Mouse (Mus musculus) G1E-ER4 (cell line): ENCODE results near the gene Spopl. TPM values are rescaled to one million over a fixed set of nuclear protein-coding genes. Genes with fewer than 3 reads are reported as not detected.

Experiments used
- GATA1 ChIP-seq: IDR thresholded peaks from one replicate; pipeline ENCODE4 v1.8.0; 2012; ENCODE audit warnings: low read length, inconsistent platforms
- polyA plus RNA-seq: library from polyadenylated mRNA; stranded (reverse); fragments of >175 nt; gene quantifications from 2 replicates; pipeline ENCODE4 v1.2.3, GENCODE M21; 2012

Spopl gene
- polyA plus RNA-seq: 22.9 and 31.9 TPM in 2 replicates

DNA sequence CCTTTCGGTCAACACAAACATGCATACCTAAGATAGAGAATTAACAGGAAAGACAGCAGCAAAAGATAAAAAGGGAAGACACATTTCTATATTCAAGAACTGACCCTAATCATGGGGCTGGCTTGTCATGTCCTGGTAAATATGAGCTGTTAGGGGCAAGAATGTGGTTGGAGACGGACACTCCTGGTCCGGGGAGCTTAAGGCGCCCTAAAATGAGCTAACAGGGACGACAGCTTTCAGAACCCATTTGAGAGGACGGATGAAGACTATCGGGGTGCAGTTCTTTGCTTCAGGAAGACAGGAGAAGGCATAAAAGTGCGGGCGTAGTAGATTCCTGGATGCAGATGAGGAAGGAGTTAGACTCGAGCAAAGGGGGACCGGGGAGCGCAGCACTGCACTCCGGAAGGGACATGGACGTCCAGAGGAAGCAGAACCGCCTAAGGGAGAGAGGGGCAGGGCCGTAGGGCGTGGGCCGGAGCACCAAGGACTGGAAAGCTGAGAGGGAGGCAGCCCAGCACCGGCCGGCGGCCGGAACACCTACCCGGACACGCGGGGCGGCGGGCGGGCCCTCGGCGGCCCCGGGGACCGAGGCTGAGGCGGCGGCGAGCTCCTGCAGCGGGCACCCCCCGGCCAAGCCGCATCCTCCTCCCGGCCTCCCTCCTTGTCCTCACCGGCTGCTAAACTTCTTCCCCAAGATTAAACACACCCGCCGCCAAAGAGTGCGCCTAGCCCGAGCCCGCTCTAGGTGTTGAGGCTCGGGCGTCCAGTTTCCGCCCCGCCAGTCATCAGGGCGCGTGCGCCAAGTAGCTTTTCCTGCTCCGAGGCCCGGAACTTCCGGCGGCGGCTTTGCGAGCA is at the start of gene Spopl:
Spopl (minus strand) TSS at position 805 of the 855 bp plus-strand sequence.
- TF ChIP-seq GATA1: no peak

- no peak for TF ChIP-seq GATA1
Measured at GRCm38 (mm10) chr2:23620128-23620527, 48.2 kb upstream of the Spopl start.

DNA sequence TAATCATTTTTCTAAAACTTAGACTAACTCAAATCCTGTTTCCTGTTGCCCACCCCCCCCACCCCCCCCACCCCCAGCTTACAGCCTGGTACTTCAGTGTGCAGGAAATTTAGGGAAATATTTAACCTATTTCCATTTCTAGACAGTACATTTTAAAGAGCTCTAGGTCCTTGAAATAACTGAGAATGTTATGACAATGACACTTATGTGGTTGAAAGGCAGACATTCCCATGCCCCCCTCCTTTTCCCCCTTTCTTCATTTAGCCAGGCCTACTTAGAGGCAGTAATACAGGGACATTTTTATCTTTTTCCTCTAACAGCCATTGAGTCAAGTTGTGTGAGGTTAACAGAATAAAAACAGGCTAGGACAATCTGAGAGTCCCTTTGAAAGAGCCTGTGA is 46.1 kb upstream of the Spopl start:
- TF ChIP-seq GATA1: no peak

DNA sequence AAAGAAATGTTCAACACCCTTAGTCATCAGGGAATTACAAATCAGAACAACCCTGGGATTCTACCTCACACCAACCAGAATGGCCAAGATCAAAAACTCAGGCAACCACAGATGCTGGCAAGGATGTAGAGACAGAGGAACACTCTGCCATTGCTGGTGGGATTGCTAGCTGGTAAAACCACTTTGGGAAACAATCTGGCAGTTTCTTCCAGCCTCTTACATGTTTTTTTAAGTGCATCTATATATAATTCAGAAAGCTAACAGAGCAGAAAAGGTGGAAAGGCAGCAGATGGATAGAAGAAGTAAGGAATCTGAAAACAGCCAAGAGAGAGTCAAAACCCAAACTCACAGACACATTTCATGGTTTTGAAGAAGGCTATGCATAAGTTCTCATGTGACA is 33.5 kb upstream of the Spopl start:
- no peak for TF ChIP-seq GATA1

DNA sequence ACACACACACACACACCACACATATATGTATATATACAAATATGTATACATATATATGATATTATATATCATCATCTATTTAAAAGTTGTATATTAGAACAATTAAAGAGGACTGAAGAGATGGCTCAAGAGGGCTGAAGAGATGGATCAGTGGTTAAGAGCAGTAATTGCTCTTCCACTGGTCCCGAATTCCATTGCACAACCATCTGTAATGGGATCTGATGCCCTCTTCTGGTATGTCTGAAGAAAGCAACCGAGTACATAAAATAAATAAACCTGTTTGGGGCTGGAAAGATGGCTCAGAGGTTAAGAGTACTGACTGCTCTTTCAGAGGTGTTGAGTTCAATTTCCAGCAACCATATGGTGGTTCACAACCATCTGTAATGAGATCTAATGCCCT is 16.9 kb upstream of the Spopl start:
- TF ChIP-seq GATA1: no peak

DNA sequence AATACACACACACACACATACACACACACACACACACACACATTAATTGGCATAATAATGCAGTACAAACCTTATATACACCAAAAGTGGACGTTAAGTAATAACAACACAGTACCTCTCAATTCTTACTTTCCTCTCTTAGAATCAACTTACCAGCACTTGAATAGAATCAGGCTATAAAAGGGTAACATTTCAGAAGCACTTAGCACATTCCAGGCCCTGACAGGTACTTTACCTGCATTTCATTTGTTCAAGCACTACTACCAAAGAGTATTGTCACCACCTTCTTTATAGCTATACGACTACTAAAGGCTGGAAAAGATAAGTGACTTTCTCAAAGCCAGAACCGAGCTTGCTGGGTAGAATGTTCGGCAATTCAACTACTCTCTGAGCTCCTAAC is 1.3 kb downstream of the Spopl start:
- TF ChIP-seq GATA1: no peak

DNA sequence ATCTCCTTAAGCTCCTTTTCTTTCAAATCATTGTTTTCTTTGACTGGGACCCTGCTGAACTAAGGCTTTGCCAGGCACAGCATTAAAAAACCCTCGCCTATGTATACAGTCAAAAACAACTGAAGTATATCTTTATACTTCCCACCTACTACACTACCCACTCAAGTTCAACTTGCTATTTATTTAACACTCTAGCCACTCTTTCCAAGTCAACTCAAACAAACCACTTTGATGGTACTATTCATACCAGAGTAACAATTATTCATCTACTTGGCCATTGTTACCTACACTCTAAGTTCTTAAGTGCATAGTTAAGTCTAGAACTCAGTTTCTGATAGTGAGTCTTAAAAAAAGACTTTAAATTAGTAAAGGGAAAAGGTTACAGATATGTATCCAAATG is 3.1 kb downstream of the Spopl start:
- no peak for TF ChIP-seq GATA1

DNA sequence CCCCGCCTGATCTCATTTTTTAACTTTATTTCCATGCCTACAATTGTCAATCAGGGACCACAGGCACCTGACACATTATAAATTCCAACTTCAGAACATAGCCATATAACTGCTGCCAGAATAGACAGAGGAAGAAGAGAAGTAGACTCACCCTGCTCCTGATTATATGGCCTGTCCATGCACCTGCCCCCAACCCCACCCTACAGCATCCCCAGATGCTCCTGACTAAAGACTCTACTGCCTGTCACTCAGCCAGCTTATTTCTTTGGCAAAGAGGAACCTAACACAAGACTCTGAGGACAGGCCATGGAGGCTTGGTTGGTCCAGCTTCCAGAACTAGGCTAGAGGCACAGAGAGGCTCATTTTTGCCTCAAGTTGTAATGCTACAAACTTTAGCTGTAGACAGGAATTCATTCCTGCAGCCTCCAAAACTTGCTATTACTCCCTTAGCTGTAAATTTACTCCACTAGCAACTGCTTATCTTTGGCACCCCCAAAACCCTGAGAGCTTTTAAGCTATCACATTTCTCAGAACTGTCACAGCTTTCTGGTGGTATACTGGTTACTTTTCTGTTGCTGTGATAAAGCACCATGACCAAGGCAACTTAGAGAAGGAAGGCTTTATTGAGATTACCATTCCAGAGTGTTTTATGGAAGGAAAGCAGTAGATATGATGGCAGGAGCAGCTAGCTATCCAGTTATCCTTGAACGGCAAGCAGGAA is 6.7 kb downstream of the Spopl start:
- TF ChIP-seq GATA1: peak; percentile 59

DNA sequence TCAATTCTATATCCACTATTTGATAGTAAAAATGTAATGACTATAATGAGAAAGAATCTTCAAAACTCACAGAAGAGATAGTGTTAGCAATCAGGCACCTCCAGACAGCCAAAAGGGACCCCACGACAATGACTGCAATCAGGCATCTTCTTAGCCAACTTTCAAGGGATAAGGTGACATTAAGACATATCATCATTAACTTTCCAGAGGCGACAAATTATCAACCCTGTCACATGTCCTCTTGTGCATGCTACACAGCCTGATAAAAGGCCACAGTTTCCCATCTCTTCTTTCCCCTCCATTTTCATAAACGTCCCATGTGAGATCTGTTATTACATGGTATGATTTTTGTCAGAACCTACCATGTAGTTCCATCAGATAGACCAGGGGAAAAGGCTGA is 9.0 kb downstream of the Spopl start:
- TF ChIP-seq GATA1: peak; percentile 56

DNA sequence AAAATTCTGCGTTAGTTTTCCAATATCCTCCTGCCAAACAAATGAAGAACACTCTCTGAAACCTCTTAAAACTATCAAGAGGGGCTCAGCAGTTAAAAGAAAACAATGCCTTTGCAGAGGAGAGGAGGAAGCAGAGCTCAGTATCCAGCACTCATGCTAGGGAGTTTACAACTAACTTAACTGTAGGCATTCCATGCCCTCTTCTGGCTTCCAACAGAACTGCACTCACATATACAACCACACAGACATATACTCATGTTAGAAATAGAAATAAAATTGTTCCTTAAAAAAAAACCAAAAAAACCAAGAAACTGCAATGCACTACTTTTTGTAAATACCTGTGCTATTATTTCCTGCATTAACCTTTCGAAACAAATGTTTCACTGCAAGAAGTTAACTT is 12.7 kb downstream of the Spopl start:
- no peak for TF ChIP-seq GATA1

DNA sequence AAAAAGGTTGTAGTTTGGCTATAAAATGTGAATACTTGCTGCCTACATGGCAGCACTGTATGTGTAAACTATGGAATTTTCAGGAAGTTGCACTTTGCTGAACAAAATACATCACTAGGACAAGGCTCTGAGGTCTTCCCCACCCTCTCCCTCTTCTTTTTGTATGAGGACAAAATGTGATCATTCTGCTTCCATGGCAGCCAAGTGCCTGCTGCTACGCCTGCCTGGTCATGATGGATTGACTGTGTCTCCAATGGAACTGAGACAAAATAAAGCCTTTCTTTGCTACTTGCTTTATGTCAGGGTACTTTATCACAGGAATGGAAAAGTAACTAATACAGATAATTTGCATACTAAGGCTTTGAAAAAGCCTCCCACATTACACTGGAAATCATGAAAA is 20.7 kb downstream of the Spopl start:
- TF ChIP-seq GATA1: no peak

DNA sequence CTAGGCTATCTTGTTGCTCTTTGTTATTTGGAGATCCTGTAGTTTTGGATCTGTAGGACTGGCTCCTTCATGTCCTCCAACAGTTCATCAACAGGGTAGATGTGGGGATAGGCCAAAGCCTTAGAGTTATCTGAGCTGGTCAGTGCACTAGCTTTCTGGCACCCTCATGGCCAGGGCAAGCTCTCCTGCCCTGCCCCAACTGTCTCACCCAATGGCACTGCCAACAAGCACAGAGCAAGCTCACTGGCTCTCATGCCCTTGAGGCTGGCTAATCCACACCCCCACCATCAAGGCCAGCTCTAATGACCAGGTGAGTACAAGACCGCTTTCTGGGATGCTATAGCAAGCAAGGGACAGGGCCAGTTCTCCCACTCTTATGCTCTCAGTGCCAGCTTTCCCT is 24.7 kb downstream of the Spopl start:
- no peak for TF ChIP-seq GATA1

DNA sequence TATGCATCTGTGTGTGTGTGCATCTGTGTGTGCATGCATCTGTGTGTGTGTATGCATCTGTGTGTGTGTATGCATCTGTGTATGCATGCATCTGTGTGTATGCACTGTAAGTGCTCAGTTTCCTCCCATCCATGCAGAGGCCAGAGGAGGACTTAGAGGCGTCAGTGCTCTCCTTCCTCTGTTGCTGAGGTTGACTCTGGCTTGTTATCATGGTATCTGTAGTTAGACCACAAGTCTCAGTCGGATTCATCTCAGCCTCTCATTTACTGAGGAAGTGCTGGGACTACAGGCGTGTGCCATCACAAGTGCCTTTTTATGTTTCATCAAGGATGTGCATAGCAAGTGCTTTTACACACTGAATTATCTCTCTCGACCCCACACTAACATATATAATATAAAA is 31.9 kb downstream of the Spopl start:
- TF ChIP-seq GATA1: no peak

- no peak for TF ChIP-seq GATA1
Measured at GRCm38 (mm10) chr2:23505141-23505540, 66.8 kb downstream of the Spopl start.

DNA sequence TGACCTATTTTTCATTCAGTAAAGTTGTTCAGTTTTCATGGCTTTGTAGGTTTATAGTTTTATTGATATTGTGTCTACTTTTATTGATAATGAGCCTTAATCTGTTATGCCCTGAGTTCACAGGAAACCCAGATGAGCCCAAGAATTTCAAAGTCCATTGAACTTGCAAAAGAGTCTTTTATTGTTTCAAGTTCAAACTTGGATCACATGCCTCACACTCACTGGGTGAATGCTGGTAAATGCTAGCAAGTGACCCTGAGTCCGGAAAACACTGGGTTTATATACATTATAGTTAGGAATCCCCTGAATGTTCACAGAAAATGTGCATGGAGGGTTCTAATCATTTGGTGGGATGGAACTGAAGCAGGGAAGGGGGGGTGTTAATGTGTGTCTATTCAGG is 90.2 kb downstream of the Spopl start:
- TF ChIP-seq GATA1: no peak

GRCm38 (mm10) chr2:23467471-23467870 is 104.4 kb downstream of the Spopl start:
- TF ChIP-seq GATA1: no peak

DNA sequence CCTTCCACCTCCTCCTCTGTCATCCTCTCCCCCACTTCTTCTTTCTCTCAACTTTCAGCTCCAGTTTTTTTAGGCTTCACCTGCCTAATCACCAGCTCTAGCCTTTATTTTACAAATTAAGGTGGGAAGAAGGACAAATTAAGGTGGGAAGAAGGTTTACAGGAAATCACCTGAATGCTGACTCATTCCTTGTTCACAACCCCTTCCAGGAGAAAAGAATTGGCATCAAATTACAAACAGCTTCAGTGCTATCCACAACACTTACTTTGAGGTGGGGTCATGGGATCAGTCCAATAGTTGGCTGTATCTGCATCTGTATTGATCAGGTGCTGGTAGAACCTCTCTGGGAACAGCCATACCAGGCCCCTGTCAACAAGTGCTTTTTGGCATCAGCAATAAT is 114.5 kb downstream of the Spopl start:
- no peak for TF ChIP-seq GATA1
